Mouse (Mus musculus): ENCODE results near the gene Dgcr6. TPM values are rescaled to one million over a fixed set of nuclear protein-coding genes. Genes with fewer than 3 reads are reported as not detected.

The Dgcr6 gene
- polyA plus RNA-seq, 1 experiment from 2014 or later = 79.8 TPM

- no peak overlapping the region for H3K9ac ChIP-seq (ENCODE audit: low read depth, low read length)
- DNase-seq (ENCODE audit: low spot score) (no peak), ATAC-seq (replicated peaks; ENCODE audit: low FRiP score) (no peak)
- H3K4me3 ChIP-seq (ENCODE audit: low read depth, low read length) = no peak overlapping the region
- H3K9me3 ChIP-seq (ENCODE audit: control insufficient read depth, low read length) = no peaks in the 10 kb centered on the region
- H3K27me3 ChIP-seq (replicated peaks; ENCODE audit: control insufficient read depth, insufficient read depth, low read length) = peaks cover 3% of the 10 kb centered on the region; the same call in 1 of the 2 replicates
- H3K36me3 ChIP-seq (ENCODE audit: control insufficient read depth, insufficient read depth, low read length) = no peaks in the 10 kb centered on the region
- 68% methylated on average over 4 of the region's 4 CpGs for WGBS
- H3K4me2 ChIP-seq = no peak overlapping the region
- H3K4me1 ChIP-seq (replicated peaks; ENCODE audit: control insufficient read depth, insufficient read depth, low read length) = no peaks in the 10 kb centered on the region
- no peak overlapping the region for H3K27ac ChIP-seq (ENCODE audit: low read depth, low read length)
Measured at GRCm38 (mm10) chr16:18034286-18034685, 18.4 kb upstream of the Dgcr6 start.

DNA sequence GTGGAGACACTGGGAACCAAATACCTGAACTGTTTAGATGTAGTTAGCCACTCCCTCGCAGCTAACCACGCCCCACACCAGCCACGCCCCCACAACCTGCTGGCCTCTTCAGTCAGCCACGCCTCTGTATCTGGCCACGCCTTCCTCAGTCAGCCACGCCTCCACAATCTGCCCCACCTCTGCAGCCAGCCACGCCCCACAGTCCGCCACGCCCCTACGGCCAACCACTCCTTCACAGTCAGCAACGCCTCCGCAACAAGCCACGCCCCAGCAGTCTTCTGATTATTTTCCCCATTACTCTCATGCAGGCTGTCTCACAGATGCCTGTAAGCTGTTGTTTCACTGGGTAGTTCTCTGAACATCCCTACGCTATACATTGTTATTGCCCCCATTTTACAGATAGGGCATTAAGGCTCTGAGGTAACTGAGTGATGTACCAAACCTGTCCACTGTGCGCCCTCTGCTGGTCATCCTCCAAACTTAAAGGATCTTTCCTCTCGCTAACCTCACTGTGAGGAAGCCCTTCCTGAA, 16.2 kb upstream of the Dgcr6 start:
- H3K27me3 ChIP-seq (replicated peaks; ENCODE audit: control insufficient read depth, insufficient read depth, low read length) = peaks cover 3% of the 10 kb centered on the region; the same call in 1 of the 2 replicates
- no peak overlapping the region for H3K27ac ChIP-seq (ENCODE audit: low read depth, low read length)
- H3K4me2 ChIP-seq = 0 out of 2 replicates have a peak overlapping the region, but pooled peaks have one; percentile 25
- H3K36me3 ChIP-seq (ENCODE audit: control insufficient read depth, insufficient read depth, low read length) = no peaks in the 10 kb centered on the region
- DNase-seq (ENCODE audit: low spot score) = peak; percentile 86
- H3K4me3 ChIP-seq (ENCODE audit: low read depth, low read length) = no peak overlapping the region
- no peaks in the 10 kb centered on the region for H3K4me1 ChIP-seq (replicated peaks; ENCODE audit: control insufficient read depth, insufficient read depth, low read length)
- peak; percentile 88 for ATAC-seq (replicated peaks; ENCODE audit: low FRiP score)
- H3K9ac ChIP-seq (ENCODE audit: low read depth, low read length) = no peak overlapping the region
- 14% methylated on average over 16 of the region's 16 CpGs for WGBS
- no peaks in the 10 kb centered on the region for H3K9me3 ChIP-seq (ENCODE audit: control insufficient read depth, low read length)

DNA sequence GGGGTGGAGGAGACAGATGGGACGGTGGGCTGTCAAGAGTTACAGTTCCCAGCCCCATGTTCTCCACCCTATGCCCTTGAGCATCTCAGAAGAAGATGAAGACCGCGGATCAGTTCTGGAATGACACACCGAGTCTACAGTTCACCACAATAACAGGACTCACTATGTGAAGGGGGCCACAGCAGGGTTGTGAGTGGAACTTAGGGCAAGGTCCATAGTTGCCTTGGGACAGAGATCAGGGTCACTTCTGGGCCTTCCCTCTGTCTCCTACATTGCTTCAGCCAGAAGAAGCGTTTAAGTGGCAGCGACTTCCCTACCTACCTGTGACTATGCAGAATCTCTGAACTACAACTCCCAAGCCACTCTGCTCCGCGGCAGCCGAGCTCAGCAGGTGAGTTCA, 15.6 kb upstream of the Dgcr6 start:
- Histone ChIP-seq H3K9me3 (ENCODE audit: control insufficient read depth, low read length) (no peaks in the 10 kb centered on the region), H3K4me3 (ENCODE audit: low read depth, low read length) (no peak overlapping the region), H3K9ac (ENCODE audit: low read depth, low read length) (no peak overlapping the region), H3K27ac (ENCODE audit: low read depth, low read length) (no peak overlapping the region), H3K27me3 (replicated peaks; ENCODE audit: control insufficient read depth, insufficient read depth, low read length) (peaks cover 3% of the 10 kb centered on the region; the same call in 1 of the 2 replicates), H3K4me1 (replicated peaks; ENCODE audit: control insufficient read depth, insufficient read depth, low read length) (no peaks in the 10 kb centered on the region), H3K4me2 (no peak overlapping the region), H3K36me3 (ENCODE audit: control insufficient read depth, insufficient read depth, low read length) (no peaks in the 10 kb centered on the region)
- no peak for DNase-seq (ENCODE audit: low spot score)
- WGBS = 43% methylated on average over 9 of the region's 9 CpGs
- no peak for ATAC-seq (replicated peaks; ENCODE audit: low FRiP score)

DNA sequence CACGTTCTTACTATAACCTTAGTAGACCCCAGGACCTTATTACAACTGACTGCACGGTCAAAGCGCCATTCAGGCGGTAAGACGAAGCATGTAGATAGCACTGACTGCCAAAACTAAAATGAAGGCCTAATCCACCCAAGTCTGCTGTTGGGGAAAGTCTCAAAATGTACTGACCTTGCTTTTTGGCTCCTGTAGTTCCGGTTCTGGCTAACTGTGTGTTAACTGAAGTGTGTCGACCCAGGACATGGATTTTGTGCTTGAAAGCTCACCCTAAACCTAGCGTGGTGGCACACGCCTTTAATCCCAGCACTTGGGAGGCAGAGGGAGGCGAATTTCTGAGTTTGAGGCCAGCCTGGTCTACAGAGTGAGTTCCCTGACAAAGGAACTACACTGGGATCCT, 7.7 kb upstream of the Dgcr6 start:
- no peak overlapping the region for H3K4me3 ChIP-seq (ENCODE audit: low read depth, low read length)
- DNase-seq (ENCODE audit: low spot score) (no peak), ATAC-seq (replicated peaks; ENCODE audit: low FRiP score) (no peak)
- H3K36me3 ChIP-seq (ENCODE audit: control insufficient read depth, insufficient read depth, low read length) = no peaks in the 10 kb centered on the region
- H3K4me2 ChIP-seq = no peak overlapping the region
- H3K4me1 ChIP-seq (replicated peaks; ENCODE audit: control insufficient read depth, insufficient read depth, low read length) = no peaks in the 10 kb centered on the region
- WGBS = 80% methylated on average over 10 of the region's 10 CpGs
- H3K9me3 ChIP-seq (ENCODE audit: control insufficient read depth, low read length) = no peaks in the 10 kb centered on the region
- no peaks in the 10 kb centered on the region for H3K27me3 ChIP-seq (replicated peaks; ENCODE audit: control insufficient read depth, insufficient read depth, low read length)
- H3K9ac ChIP-seq (ENCODE audit: low read depth, low read length) = no peak overlapping the region
- no peak overlapping the region for H3K27ac ChIP-seq (ENCODE audit: low read depth, low read length)

DNA sequence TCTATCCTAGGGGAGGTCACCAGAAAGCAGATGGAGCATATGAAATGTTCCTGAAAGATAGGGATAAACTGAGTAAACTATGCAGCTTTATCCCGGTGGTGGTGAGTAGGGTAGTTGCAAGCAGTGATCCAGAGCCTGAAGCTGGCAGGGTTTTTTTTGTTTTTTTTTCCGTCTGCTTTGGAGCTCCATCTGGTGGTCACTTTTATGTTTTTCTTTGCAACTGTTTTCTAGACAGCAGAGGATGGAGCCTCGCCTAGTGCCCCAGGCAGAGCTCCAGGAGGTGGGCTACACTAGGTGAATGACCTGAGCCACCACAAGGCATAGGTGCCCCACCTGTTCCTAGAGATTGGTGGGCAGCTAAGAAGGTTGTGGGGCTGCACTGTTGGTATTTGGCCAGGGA, 5.0 kb upstream of the Dgcr6 start:
- no peak overlapping the region for H3K4me3 ChIP-seq (ENCODE audit: low read depth, low read length)
- WGBS = 7% methylated on average over 3 of the region's 3 CpGs
- no peaks in the 10 kb centered on the region; the same call in 1 of the 2 replicates for H3K4me1 ChIP-seq (replicated peaks; ENCODE audit: control insufficient read depth, insufficient read depth, low read length)
- no peaks in the 10 kb centered on the region for H3K9me3 ChIP-seq (ENCODE audit: control insufficient read depth, low read length)
- H3K36me3 ChIP-seq (ENCODE audit: control insufficient read depth, insufficient read depth, low read length) = no peaks in the 10 kb centered on the region
- H3K9ac ChIP-seq (ENCODE audit: low read depth, low read length) = no peak overlapping the region
- no peaks in the 10 kb centered on the region for H3K27me3 ChIP-seq (replicated peaks; ENCODE audit: control insufficient read depth, insufficient read depth, low read length)
- H3K27ac ChIP-seq (ENCODE audit: low read depth, low read length) = no peak overlapping the region
- H3K4me2 ChIP-seq = no peak overlapping the region
- ATAC-seq (replicated peaks; ENCODE audit: low FRiP score) (no peak), DNase-seq (ENCODE audit: low spot score) (no peak)

DNA sequence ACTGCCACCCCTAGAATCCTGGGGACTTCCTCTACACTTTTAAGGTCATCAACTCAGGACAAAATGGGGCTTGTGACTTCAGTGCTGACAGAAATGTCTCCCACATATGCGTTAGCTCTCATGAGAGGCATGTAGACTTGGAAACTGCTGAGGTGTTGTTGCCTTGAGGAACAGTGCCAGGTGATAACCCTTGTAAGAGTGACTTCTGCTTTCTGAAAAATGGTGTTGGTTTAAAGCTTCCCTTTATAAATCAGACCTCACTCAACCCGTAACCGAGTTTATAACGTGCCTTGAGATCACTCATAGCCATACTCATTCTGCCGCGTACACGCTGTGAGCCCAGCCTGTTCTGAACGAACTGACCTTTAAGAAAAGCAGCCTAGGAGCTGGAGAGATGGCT, 4.6 kb upstream of the Dgcr6 start:
- no peaks in the 10 kb centered on the region; the same call in 1 of the 2 replicates for H3K4me1 ChIP-seq (replicated peaks; ENCODE audit: control insufficient read depth, insufficient read depth, low read length)
- no peak for ATAC-seq (replicated peaks; ENCODE audit: low FRiP score)
- H3K4me2 ChIP-seq = no peak overlapping the region
- no peaks in the 10 kb centered on the region for H3K36me3 ChIP-seq (ENCODE audit: control insufficient read depth, insufficient read depth, low read length)
- H3K27ac ChIP-seq (ENCODE audit: low read depth, low read length) = no peak overlapping the region
- no peak overlapping the region for H3K4me3 ChIP-seq (ENCODE audit: low read depth, low read length)
- DNase-seq (ENCODE audit: low spot score) = no peak
- no peak overlapping the region for H3K9ac ChIP-seq (ENCODE audit: low read depth, low read length)
- no peaks in the 10 kb centered on the region for H3K27me3 ChIP-seq (replicated peaks; ENCODE audit: control insufficient read depth, insufficient read depth, low read length)
- no peaks in the 10 kb centered on the region for H3K9me3 ChIP-seq (ENCODE audit: control insufficient read depth, low read length)
- 68% methylated on average over 8 of the region's 8 CpGs for WGBS

- WGBS = 53% methylated on average over 7 of the region's 7 CpGs
- no peak overlapping the region for H3K9ac ChIP-seq (ENCODE audit: low read depth, low read length)
- no peak; the same call in 1 of the 2 replicates for ATAC-seq (replicated peaks; ENCODE audit: low FRiP score)
Measured at GRCm38 (mm10) chr16:18052322-18052721, 338 bp upstream of the Dgcr6 start.

DNA sequence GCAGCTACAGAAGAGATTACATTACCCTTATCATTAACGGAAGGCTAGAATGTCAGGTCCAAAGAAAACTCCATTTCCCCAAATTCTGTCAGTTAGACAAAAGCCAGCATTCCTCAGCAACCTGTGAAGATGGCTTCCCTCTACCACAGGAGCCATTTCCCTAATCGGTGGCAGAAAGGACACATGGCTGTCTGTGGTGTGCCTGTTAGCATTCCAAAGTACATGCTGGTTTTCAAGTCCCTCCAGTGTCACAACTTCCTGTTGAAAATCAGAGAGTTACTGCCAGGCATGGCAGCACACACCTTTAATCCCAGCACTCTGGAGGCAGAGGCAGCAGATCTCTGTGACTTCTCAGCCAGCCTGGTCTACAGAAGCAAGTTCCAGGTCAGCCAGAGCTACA, 3.6 kb downstream of the Dgcr6 start:
- no peaks in the 10 kb centered on the region for H3K27me3 ChIP-seq (replicated peaks; ENCODE audit: control insufficient read depth, insufficient read depth, low read length)
- no peak for ATAC-seq (replicated peaks; ENCODE audit: low FRiP score)
- 50% methylated on average over 2 of the region's 2 CpGs for WGBS

More at GRCm38 (mm10) chr16:18052322-18052721, 338 bp upstream of the Dgcr6 start:
- no peak for DNase-seq (ENCODE audit: low spot score)
- no peaks in the 10 kb centered on the region for H3K9me3 ChIP-seq (ENCODE audit: control insufficient read depth, low read length)
- H3K27ac ChIP-seq (ENCODE audit: low read depth, low read length) = no peak overlapping the region
- no peak overlapping the region for H3K4me3 ChIP-seq (ENCODE audit: low read depth, low read length)
- no peaks in the 10 kb centered on the region for H3K36me3 ChIP-seq (ENCODE audit: control insufficient read depth, insufficient read depth, low read length)
- no peaks in the 10 kb centered on the region; the same call in 1 of the 2 replicates for H3K4me1 ChIP-seq (replicated peaks; ENCODE audit: control insufficient read depth, insufficient read depth, low read length)
- H3K27me3 ChIP-seq (replicated peaks; ENCODE audit: control insufficient read depth, insufficient read depth, low read length) = no peaks in the 10 kb centered on the region
- H3K4me2 ChIP-seq = no peak overlapping the region

DNA sequence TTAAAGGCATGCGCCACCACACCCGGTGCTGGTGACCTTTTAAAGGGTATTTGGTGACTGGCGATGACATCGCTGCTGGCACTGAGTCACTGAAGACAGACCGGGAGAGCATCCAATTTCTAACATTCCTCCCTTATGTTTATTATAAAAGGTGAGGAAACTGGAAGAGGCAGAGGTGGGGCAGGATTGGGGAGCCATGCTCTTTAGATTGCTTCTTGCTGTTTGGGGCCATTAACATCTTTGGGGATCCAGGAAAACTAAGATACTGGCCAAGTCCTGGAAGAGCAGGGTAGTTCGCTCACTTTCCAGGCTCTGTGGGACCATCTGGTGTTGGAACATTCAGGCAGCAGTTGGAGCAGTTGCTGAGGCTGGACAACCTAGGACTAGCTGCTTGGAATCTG, 5.7 kb downstream of the Dgcr6 start:
- Histone ChIP-seq H3K36me3 (ENCODE audit: control insufficient read depth, insufficient read depth, low read length) (no peaks in the 10 kb centered on the region), H3K4me1 (replicated peaks; ENCODE audit: control insufficient read depth, insufficient read depth, low read length) (no peaks in the 10 kb centered on the region), H3K4me2 (no peak overlapping the region), H3K9ac (ENCODE audit: low read depth, low read length) (no peak overlapping the region), H3K27ac (ENCODE audit: low read depth, low read length) (no peak overlapping the region), H3K27me3 (replicated peaks; ENCODE audit: control insufficient read depth, insufficient read depth, low read length) (no peaks in the 10 kb centered on the region), H3K4me3 (ENCODE audit: low read depth, low read length) (no peak overlapping the region), H3K9me3 (ENCODE audit: control insufficient read depth, low read length) (no peaks in the 10 kb centered on the region)
- WGBS = 74% methylated on average over 6 of the region's 6 CpGs
- DNase-seq (ENCODE audit: low spot score) (no peak), ATAC-seq (replicated peaks; ENCODE audit: low FRiP score) (no peak)

More for the DNA sequence above, 3.6 kb downstream of the Dgcr6 start:
- no peak for DNase-seq (ENCODE audit: low spot score)
- Histone ChIP-seq H3K4me3 (ENCODE audit: low read depth, low read length) (no peak overlapping the region), H3K27ac (ENCODE audit: low read depth, low read length) (no peak overlapping the region), H3K9me3 (ENCODE audit: control insufficient read depth, low read length) (no peaks in the 10 kb centered on the region), H3K9ac (ENCODE audit: low read depth, low read length) (no peak overlapping the region), H3K4me1 (replicated peaks; ENCODE audit: control insufficient read depth, insufficient read depth, low read length) (no peaks in the 10 kb centered on the region; the same call in 1 of the 2 replicates), H3K4me2 (no peak overlapping the region), H3K36me3 (ENCODE audit: control insufficient read depth, insufficient read depth, low read length) (no peaks in the 10 kb centered on the region)
